Mouse (Mus musculus) neural tube, embryonic 11.5 days (tissue): ENCODE results near the gene Tmem50b. TPM values are rescaled to one million over a fixed set of nuclear protein-coding genes. Genes with fewer than 3 reads are reported as not detected.
"Not testable (repeated sequence)": the region's sequence is repeated elsewhere in the genome, so short reads cannot be mapped to it uniquely, and the experiment has no call there.

ENCODE experiments used
- ATAC-seq: fragments of 200-750 bp; cut with Nextera tagmentation; 2 replicates; pipeline ENCODE4 v1.8.0; 2017; ENCODE audit warnings: moderate number of reproducible peaks, mild to moderate bottlenecking, moderate TSS enrichment, moderate library complexity; ENCODE audit not compliant: insufficient read depth, low FRiP score, low TSS enrichment
- DNase-seq: peaks from one replicate; pipeline ENCODE4 v3.0.0-alpha.2; 2015; ENCODE audit warnings: low spot score
- H3K27ac ChIP-seq: fragments of 300-500 bp; sonication (generic); 2 replicates; pipeline ENCODE4 v1.5.1; 2014; ENCODE audit warnings: low read depth, mild to moderate bottlenecking, low read length
- H3K27me3 ChIP-seq: fragments of 300-500 bp; sonication (generic); 2 replicates; pipeline ENCODE4 v1.6.1; 2014; ENCODE audit warnings: mild to moderate bottlenecking, low read length, mixed read lengths; ENCODE audit not compliant: control insufficient read depth, insufficient read depth
- H3K36me3 ChIP-seq: fragments of 300-500 bp; sonication (generic); 2 replicates; pipeline ENCODE4 v1.6.1; 2014; ENCODE audit warnings: mild to moderate bottlenecking, low read length, moderate library complexity, mixed read lengths; ENCODE audit not compliant: control insufficient read depth, insufficient read depth
- H3K4me1 ChIP-seq: fragments of 300-500 bp; sonication (generic); 2 replicates; pipeline ENCODE4 v1.6.1; 2014; ENCODE audit warnings: low read length, mixed read lengths; ENCODE audit not compliant: control insufficient read depth, insufficient read depth
- H3K4me2 ChIP-seq: fragments of 300-500 bp; sonication (generic); 2 replicates; pipeline ENCODE4 v1.6.1; 2014; ENCODE audit warnings: low read depth, mild to moderate bottlenecking, moderate library complexity
- H3K4me3 ChIP-seq: fragments of 300-500 bp; sonication (generic); 2 replicates; pipeline ENCODE4 v1.5.1; 2014; ENCODE audit warnings: low read depth, low read length
- H3K9ac ChIP-seq: fragments of 300-500 bp; sonication (generic); 2 replicates; pipeline ENCODE4 v1.6.1; 2014; ENCODE audit warnings: mild to moderate bottlenecking, low read length
- H3K9me3 ChIP-seq: fragments of 300-500 bp; sonication (generic); 2 replicates; pipeline ENCODE4 v1.6.1; 2016; ENCODE audit warnings: low read length; ENCODE audit not compliant: control insufficient read depth
- whole genome bisulfite sequencing: fragments of 180-500 bp; shearing (Covaris S2); extraction: QIAGEN DNeasy Blood & Tissue Kit; methylation state at CpG from one replicate; pipeline ENCODE4 v1.1.7; 2014; 5-methylcytosine and 5-hydroxymethylcytosine counted together
- polyA plus RNA-seq: library from polyadenylated mRNA; unstranded; fragments of >200 nt; fragmentation: Nextera tagmentation; extraction: Ambion mirVana; gene quantifications from 2 replicates; pipeline ENCODE4 v1.2.1, GENCODE M21; 2014

The Tmem50b gene
- 51.9 and 57.4 TPM in 2 replicates for polyA plus RNA-seq

GRCm38 (mm10) chr16:91597672-91598010 lies at the start of gene Tmem50b:
Tmem50b (minus strand) TSS chr16:91597800.
- Histone ChIP-seq H3K4me2 (peak within 1 kb of the TSS; percentile 89), H3K9ac (peak within 1 kb of the TSS; percentile 83), H3K27ac (peak within 1 kb of the TSS; percentile 42; the same call in 1 of the 2 replicates), H3K36me3 (no peaks in the 10 kb centered on the region), H3K9me3 (no peaks in the 10 kb centered on the region), H3K4me3 (peak within 1 kb of the TSS; percentile 80), H3K27me3 (peaks cover 4% of the 10 kb centered on the region; the same call in 1 of the 2 replicates), H3K4me1 (peaks cover 15% of the 10 kb centered on the region; the same call in 1 of the 2 replicates)
- WGBS, result under 1% methylated on average over 33 of the region's 34 CpGs
- ATAC-seq (peak; percentile 99), DNase-seq (peak; percentile 98)

- ATAC-seq, result peak; percentile 88
- H3K36me3 ChIP-seq, result peaks cover 4% of the 10 kb centered on the region
- H3K9ac ChIP-seq, result peak within 1 kb of the TSS; percentile 85
- H3K4me1 ChIP-seq, result peaks cover 5% of the 10 kb centered on the region; the same call in 1 of the 2 replicates
- peak within 1 kb of the TSS; percentile 70 for H3K4me3 ChIP-seq
- peak within 1 kb of the TSS; percentile 98 for H3K4me2 ChIP-seq
- peak within 1 kb of the TSS; percentile 94 for H3K27ac ChIP-seq
- H3K27me3 ChIP-seq, result no peaks in the 10 kb centered on the region
- DNase-seq, result peak; percentile 94
- WGBS, result under 1% methylated on average over 59 of the region's 59 CpGs
- H3K9me3 ChIP-seq, result no peaks in the 10 kb centered on the region
These were observed 49.2 kb upstream of the Tmem50b start, which contains the start of gene Gart for GRCm38 (mm10) chr16:91646681-91647419. Gart (minus strand) TSS chr16:91646952.

DNA sequence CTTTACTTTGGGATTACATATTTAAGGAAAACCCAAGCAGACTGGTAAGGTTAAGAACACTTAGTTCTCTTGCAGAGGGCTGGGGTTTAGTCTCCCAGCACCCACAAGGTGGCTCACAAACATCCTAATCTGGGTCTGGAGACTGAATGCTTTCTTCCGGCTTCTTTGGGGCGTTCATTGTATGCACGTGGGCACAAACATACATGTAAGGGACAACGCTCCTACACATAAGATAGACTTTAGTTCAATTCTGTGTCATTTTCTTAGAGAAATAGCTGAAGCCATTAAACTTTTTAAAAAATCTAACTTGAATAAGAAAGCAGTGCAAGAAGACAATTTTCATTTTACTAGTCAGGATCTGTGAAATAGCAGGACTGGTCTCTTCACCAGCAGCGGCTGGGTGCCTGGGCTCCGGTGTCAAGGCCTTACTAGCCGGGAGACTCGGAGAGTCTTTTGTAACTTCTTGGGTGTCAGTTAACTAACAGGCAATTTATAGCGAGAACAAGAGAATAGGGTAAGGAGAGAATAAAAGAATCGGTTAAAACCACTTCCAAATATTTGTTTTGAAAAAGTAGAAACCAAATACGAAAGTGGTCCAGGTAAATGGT lies 48.5 kb upstream of the Tmem50b start:
- Histone ChIP-seq H3K9me3 (no peaks in the 10 kb centered on the region), H3K36me3 (peaks cover 8% of the 10 kb centered on the region)

GRCm38 (mm10) chr16:91645420-91645819 lies 47.8 kb upstream of the Tmem50b start:
- not testable (repeated sequence) for H3K27ac ChIP-seq, H3K27me3 ChIP-seq, H3K4me1 ChIP-seq, DNase-seq, H3K4me2 ChIP-seq, H3K9ac ChIP-seq, H3K9me3 ChIP-seq, H3K36me3 ChIP-seq, ATAC-seq, H3K4me3 ChIP-seq
- WGBS, result no CpG with 5 or more reads among the region's 2 CpGs

More for the DNA sequence above, 48.5 kb upstream of the Tmem50b start:
- no peak overlapping the region for H3K27ac ChIP-seq
- peak overlapping the region; percentile 98 for H3K4me2 ChIP-seq
- H3K27me3 ChIP-seq, result no peaks in the 10 kb centered on the region
- DNase-seq (peak; percentile 18), ATAC-seq (no peak)
- WGBS, result 1% methylated on average over 11 of the region's 11 CpGs
- H3K4me3 ChIP-seq, result peak overlapping the region; percentile 70
- H3K4me1 ChIP-seq, result peaks cover 5% of the 10 kb centered on the region; the same call in 1 of the 2 replicates
- peak overlapping the region; percentile 37 for H3K9ac ChIP-seq

DNA sequence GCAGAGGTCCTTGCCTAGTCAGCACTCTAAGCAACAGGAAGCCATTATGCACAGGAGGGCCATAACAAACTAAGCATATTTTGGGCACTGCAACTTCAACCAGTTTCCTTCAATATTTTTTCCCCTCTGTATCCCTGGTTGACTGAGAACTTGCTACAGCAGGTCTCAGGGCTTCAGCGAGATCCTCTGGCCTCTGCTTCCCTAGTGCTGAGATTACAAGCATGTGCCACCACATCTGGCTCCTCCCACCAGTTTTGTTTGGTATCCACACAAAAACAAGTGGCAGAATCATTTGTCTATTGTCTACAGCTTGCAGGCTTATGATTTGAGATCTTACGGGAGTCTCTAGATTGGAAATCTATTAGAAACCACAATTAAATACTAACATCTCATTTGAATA lies 47.3 kb upstream of the Tmem50b start:
- H3K36me3 ChIP-seq, result peaks cover 8% of the 10 kb centered on the region
- no peaks in the 10 kb centered on the region for H3K9me3 ChIP-seq
- H3K4me1 ChIP-seq, result peaks cover 5% of the 10 kb centered on the region; the same call in 1 of the 2 replicates
- no peak overlapping the region for H3K27ac ChIP-seq
- ATAC-seq, result no peak
- 72% methylated on average over 2 of the region's 2 CpGs for WGBS
- H3K4me2 ChIP-seq, result no peak overlapping the region
- H3K9ac ChIP-seq, result no peak overlapping the region
- no peaks in the 10 kb centered on the region for H3K27me3 ChIP-seq
- no peak overlapping the region for H3K4me3 ChIP-seq
- no peak for DNase-seq

GRCm38 (mm10) chr16:91640171-91640570 lies 42.6 kb upstream of the Tmem50b start:
- WGBS, result 96% methylated on average over 8 of the region's 8 CpGs
- DNase-seq, result no peak

DNA sequence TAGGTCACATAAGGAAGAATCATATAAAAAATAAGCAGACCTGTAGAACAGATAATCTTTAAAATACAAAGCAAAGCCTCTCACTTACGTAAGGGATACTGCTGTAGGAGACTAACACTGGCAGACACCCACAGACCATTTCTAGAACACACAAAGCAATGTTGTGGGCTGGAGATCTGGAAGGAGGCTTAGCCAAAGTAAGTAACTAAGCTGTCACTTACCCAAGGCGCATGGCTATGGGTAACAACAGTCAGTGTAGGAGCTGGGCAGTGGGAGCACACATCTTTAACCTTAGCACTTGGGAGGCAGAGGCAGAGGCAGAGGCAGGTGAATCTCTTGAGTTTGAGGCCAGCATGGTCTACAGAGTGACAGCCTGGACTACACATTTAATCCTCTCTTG lies 42.0 kb upstream of the Tmem50b start:
- H3K36me3 ChIP-seq, result peaks cover 20% of the 10 kb centered on the region
- H3K4me3 ChIP-seq, result no peak overlapping the region
- H3K27ac ChIP-seq, result no peak overlapping the region
- WGBS, result 90% methylated on average over 2 of the region's 2 CpGs
- no peak for DNase-seq
- no peak for ATAC-seq
- H3K9ac ChIP-seq, result no peak overlapping the region
- H3K9me3 ChIP-seq, result no peaks in the 10 kb centered on the region
- no peaks in the 10 kb centered on the region for H3K27me3 ChIP-seq
- no peak overlapping the region for H3K4me2 ChIP-seq
- H3K4me1 ChIP-seq, result no peaks in the 10 kb centered on the region

More at GRCm38 (mm10) chr16:91640171-91640570, 42.6 kb upstream of the Tmem50b start:
- no peak overlapping the region for H3K4me2 ChIP-seq
- no peaks in the 10 kb centered on the region for H3K4me1 ChIP-seq
- H3K27ac ChIP-seq, result no peak overlapping the region
- no peak for ATAC-seq
- no peak overlapping the region for H3K9ac ChIP-seq
- H3K9me3 ChIP-seq, result no peaks in the 10 kb centered on the region
- H3K27me3 ChIP-seq, result no peaks in the 10 kb centered on the region
- H3K36me3 ChIP-seq, result peaks cover 18% of the 10 kb centered on the region
- H3K4me3 ChIP-seq, result no peak overlapping the region

- Histone ChIP-seq H3K9ac (no peak overlapping the region), H3K27me3 (no peaks in the 10 kb centered on the region), H3K4me3 (no peak overlapping the region), H3K27ac (no peak overlapping the region), H3K36me3 (peaks cover 20% of the 10 kb centered on the region), H3K9me3 (no peaks in the 10 kb centered on the region), H3K4me1 (no peaks in the 10 kb centered on the region), H3K4me2 (no peak overlapping the region)
- no peak for ATAC-seq
- WGBS, result 98% methylated on average over 5 of the region's 5 CpGs
- no peak for DNase-seq
These were observed 41.6 kb upstream of the Tmem50b start for GRCm38 (mm10) chr16:91639161-91639560.
